ENCODE assay signal across 26 mouse cellular contexts in the genomic region with DNA sequence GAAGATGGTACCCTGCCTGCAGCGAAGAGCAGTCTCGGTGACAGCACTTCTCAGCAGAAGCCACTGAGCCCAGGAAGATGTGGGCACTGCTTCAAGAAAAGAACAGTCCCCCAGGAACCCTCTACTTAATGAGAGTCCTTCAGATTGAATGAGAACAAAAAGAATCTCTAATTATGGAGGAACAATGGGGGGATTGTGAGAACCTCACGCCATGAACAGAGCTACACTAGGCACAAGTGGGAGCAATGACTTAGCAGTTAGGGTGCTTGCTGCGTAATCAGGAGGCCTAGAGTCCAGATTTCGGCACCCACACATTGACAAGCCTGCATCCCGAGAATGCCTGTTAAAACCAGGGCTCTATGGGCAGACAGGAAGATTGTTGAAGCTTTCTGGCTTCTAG.
"Had no signal": no experiment of that assay in that cellular context is flagged by ENCODE, and none has a peak within 500 bp of the region (broad histone marks: within the 10 kb centered on the region; RNA-seq: fewer than 3 reads in every experiment).

No protein-coding gene starts in this region.

- H3K27me3 ChIP-seq: heart, embryonic 15.5 days; hindbrain, embryonic 13.5 days; hindbrain, embryonic 15.5 days; kidney, embryonic 15.5 days; limb, embryonic 13.5 days; limb, embryonic 15.5 days had no signal

- ATAC-seq: hindbrain, postnatal 0 days; intestine, embryonic 16.5 days; liver, embryonic 12.5 days had no signal

- H3K4me3 ChIP-seq: heart, adult 2 months; heart, embryonic 13.5 days; heart, embryonic 15.5 days; hindbrain, embryonic 13.5 days; hindbrain, embryonic 15.5 days; kidney, embryonic 15.5 days; limb, embryonic 13.5 days; limb, embryonic 15.5 days; liver, embryonic 12.5 days had no signal

- H3K9me3 ChIP-seq: heart, embryonic 13.5 days; heart, embryonic 15.5 days; hindbrain, embryonic 13.5 days; hindbrain, embryonic 15.5 days; kidney, embryonic 15.5 days; limb, embryonic 13.5 days; limb, embryonic 15.5 days; liver, embryonic 12.5 days had no signal

- DNase-seq: gastrocnemius, postnatal 14 days; gastrocnemius, postnatal 36 days; heart, adult 11 months; heart, adult 2 months; heart, postnatal 14 days; heart, postnatal 36 days; kidney, adult 11 months; kidney, adult 2 months; kidney, adult 9 months; kidney, postnatal 14 days; kidney, postnatal 36 days; layer of hippocampus, adult 9-11 months; layer of hippocampus, postnatal 36 days; left cerebral cortex, postnatal 4 days had no signal

- H3K9ac ChIP-seq: heart, embryonic 13.5 days; heart, embryonic 15.5 days; hindbrain, embryonic 13.5 days; hindbrain, embryonic 15.5 days; kidney, embryonic 15.5 days; limb, embryonic 13.5 days; limb, embryonic 15.5 days; liver, embryonic 12.5 days had no signal

- H3K4me2 ChIP-seq: heart, embryonic 11.5 days; heart, embryonic 13.5 days; heart, embryonic 15.5 days; hindbrain, embryonic 13.5 days; hindbrain, embryonic 15.5 days; kidney, embryonic 15.5 days; limb, embryonic 13.5 days; limb, embryonic 15.5 days; liver, embryonic 12.5 days had no signal

- H3K27ac ChIP-seq: heart, adult 2 months; heart, embryonic 13.5 days; heart, embryonic 15.5 days; hindbrain, embryonic 13.5 days; hindbrain, embryonic 15.5 days; hindbrain, postnatal 0 days; kidney, embryonic 15.5 days; kidney, postnatal 0 days; limb, embryonic 13.5 days; limb, embryonic 15.5 days; liver, embryonic 12.5 days had no signal

- H3K36me3 ChIP-seq: heart, embryonic 13.5 days; heart, embryonic 15.5 days; hindbrain, embryonic 13.5 days; hindbrain, embryonic 15.5 days; kidney, embryonic 15.5 days; limb, embryonic 13.5 days; limb, embryonic 15.5 days; liver, embryonic 12.5 days had no signal

- H3K4me1 ChIP-seq: heart, embryonic 13.5 days; heart, embryonic 15.5 days; hindbrain, embryonic 15.5 days; limb, embryonic 13.5 days; limb, embryonic 15.5 days had no signal
